Mouse (Mus musculus): ENCODE data around the gene Slc25a21. TPM values are rescaled to one million over a fixed set of nuclear protein-coding genes. Genes with fewer than 3 reads are reported as not detected.

Slc25a21 gene
- total and polyA plus RNA-seq, 2 experiments from 2014 or later: 0.19 to 0.29 TPM

- no peaks in the 10 kb centered on the region for H3K9me3 ChIP-seq (ENCODE audit: low read length)
- TF ChIP-seq CTCF (IDR thresholded peaks at IDR 0.05; ENCODE audit: low read depth): no peak
- ATAC-seq: no peak
These were observed 306.2 kb downstream of the Slc25a21 start for GRCm38 (mm10) chr12:56890891-56891726.

GRCm38 (mm10) chr12:56877796-56878195 lies 319.5 kb downstream of the Slc25a21 start:
- 30% methylated on average over 3 of the region's 3 CpGs for WGBS
- peak; percentile 47; the same call in 1 of the 2 replicates for ATAC-seq
- no peak for TF ChIP-seq CTCF (IDR thresholded peaks at IDR 0.05; ENCODE audit: low read depth)

More at GRCm38 (mm10) chr12:56890891-56891726, 306.2 kb downstream of the Slc25a21 start:
- no peak overlapping the region for H3K27ac ChIP-seq (ENCODE audit: low read depth, low read length)
- no peaks in the 10 kb centered on the region for H3K27me3 ChIP-seq (ENCODE audit: insufficient read depth, low read length)
- WGBS: 77% methylated on average over 6 of the region's 6 CpGs
- no peaks in the 10 kb centered on the region for H3K4me1 ChIP-seq (ENCODE audit: insufficient read depth)
- no peak overlapping the region for H3K9ac ChIP-seq
- no peak overlapping the region for H3K4me3 ChIP-seq (ENCODE audit: low read depth, low read length)
- H3K4me2 ChIP-seq (ENCODE audit: low read depth): no peak overlapping the region
- DNase-seq: no peak
- no peaks in the 10 kb centered on the region for H3K36me3 ChIP-seq (ENCODE audit: insufficient read depth)

GRCm38 (mm10) chr12:56876549-56876948 lies 320.7 kb downstream of the Slc25a21 start:
- H3K4me2 ChIP-seq (ENCODE audit: low read depth): no peak overlapping the region
- no peaks in the 10 kb centered on the region for H3K9me3 ChIP-seq (ENCODE audit: low read length)
- H3K4me3 ChIP-seq (ENCODE audit: low read depth, low read length): no peak overlapping the region

More at GRCm38 (mm10) chr12:56877796-56878195, 319.5 kb downstream of the Slc25a21 start:
- Histone ChIP-seq H3K9ac (no peak overlapping the region), H3K36me3 (ENCODE audit: insufficient read depth) (no peaks in the 10 kb centered on the region), H3K27me3 (ENCODE audit: insufficient read depth, low read length) (no peaks in the 10 kb centered on the region), H3K4me3 (ENCODE audit: low read depth, low read length) (no peak overlapping the region), H3K4me1 (ENCODE audit: insufficient read depth) (no peaks in the 10 kb centered on the region), H3K27ac (ENCODE audit: low read depth, low read length) (no peak overlapping the region), H3K9me3 (ENCODE audit: low read length) (no peaks in the 10 kb centered on the region), H3K4me2 (ENCODE audit: low read depth) (no peak overlapping the region)
- peak; percentile 4 for DNase-seq

GRCm38 (mm10) chr12:56873204-56873603 lies 324.1 kb downstream of the Slc25a21 start:
- H3K27me3 ChIP-seq (ENCODE audit: insufficient read depth, low read length): no peaks in the 10 kb centered on the region

More at GRCm38 (mm10) chr12:56876549-56876948, 320.7 kb downstream of the Slc25a21 start:
- 49% methylated on average over 7 of the region's 7 CpGs for WGBS
- Histone ChIP-seq H3K27me3 (ENCODE audit: insufficient read depth, low read length) (no peaks in the 10 kb centered on the region), H3K36me3 (ENCODE audit: insufficient read depth) (no peaks in the 10 kb centered on the region), H3K27ac (ENCODE audit: low read depth, low read length) (no peak overlapping the region), H3K4me1 (ENCODE audit: insufficient read depth) (no peaks in the 10 kb centered on the region), H3K9ac (no peak overlapping the region)
- ATAC-seq: no peak
- TF ChIP-seq CTCF (IDR thresholded peaks at IDR 0.05; ENCODE audit: low read depth): no peak
- no peak for DNase-seq

DNA sequence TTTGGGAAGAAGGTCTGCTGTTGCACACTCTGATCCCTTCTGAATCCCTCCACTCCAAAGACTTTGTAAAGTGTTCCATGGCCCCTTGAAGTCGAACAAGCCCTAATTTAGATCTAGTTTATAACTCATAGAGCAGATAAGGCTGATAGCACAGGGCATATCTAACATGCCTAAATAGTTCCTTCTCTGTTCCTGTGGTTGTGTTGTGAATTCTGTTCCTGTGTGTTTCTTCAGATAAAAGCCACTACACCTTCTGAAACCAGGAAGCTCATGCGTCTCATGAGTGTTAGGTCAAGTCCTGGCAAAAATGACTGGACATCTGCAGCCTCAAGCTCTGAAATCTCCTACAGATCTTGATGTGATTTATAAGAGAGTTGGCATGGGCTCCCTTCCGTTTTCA lies 326.7 kb downstream of the Slc25a21 start:
- DNase-seq (no peak), ATAC-seq (no peak)
- no peak overlapping the region for H3K4me2 ChIP-seq (ENCODE audit: low read depth)
- H3K27me3 ChIP-seq (ENCODE audit: insufficient read depth, low read length): no peaks in the 10 kb centered on the region
- no peak overlapping the region for H3K27ac ChIP-seq (ENCODE audit: low read depth, low read length)
- 86% methylated on average over 3 of the region's 3 CpGs for whole genome bisulfite sequencing
- H3K36me3 ChIP-seq (ENCODE audit: insufficient read depth): no peaks in the 10 kb centered on the region
- H3K9me3 ChIP-seq (ENCODE audit: low read length): no peaks in the 10 kb centered on the region
- H3K4me1 ChIP-seq (ENCODE audit: insufficient read depth): no peaks in the 10 kb centered on the region
- TF ChIP-seq CTCF (IDR thresholded peaks at IDR 0.05; ENCODE audit: low read depth): no peak
- H3K4me3 ChIP-seq (ENCODE audit: low read depth, low read length): no peak overlapping the region
- H3K9ac ChIP-seq: no peak overlapping the region

More at GRCm38 (mm10) chr12:56873204-56873603, 324.1 kb downstream of the Slc25a21 start:
- no peak for DNase-seq
- H3K27ac ChIP-seq (ENCODE audit: low read depth, low read length): no peak overlapping the region
- no peaks in the 10 kb centered on the region for H3K4me1 ChIP-seq (ENCODE audit: insufficient read depth)
- no peak overlapping the region for H3K4me3 ChIP-seq (ENCODE audit: low read depth, low read length)
- no peak for ATAC-seq
- no peak overlapping the region for H3K9ac ChIP-seq
- H3K9me3 ChIP-seq (ENCODE audit: low read length): no peaks in the 10 kb centered on the region
- no peak overlapping the region for H3K4me2 ChIP-seq (ENCODE audit: low read depth)
- no peak for TF ChIP-seq CTCF (IDR thresholded peaks at IDR 0.05; ENCODE audit: low read depth)
- H3K36me3 ChIP-seq (ENCODE audit: insufficient read depth): no peaks in the 10 kb centered on the region

DNA sequence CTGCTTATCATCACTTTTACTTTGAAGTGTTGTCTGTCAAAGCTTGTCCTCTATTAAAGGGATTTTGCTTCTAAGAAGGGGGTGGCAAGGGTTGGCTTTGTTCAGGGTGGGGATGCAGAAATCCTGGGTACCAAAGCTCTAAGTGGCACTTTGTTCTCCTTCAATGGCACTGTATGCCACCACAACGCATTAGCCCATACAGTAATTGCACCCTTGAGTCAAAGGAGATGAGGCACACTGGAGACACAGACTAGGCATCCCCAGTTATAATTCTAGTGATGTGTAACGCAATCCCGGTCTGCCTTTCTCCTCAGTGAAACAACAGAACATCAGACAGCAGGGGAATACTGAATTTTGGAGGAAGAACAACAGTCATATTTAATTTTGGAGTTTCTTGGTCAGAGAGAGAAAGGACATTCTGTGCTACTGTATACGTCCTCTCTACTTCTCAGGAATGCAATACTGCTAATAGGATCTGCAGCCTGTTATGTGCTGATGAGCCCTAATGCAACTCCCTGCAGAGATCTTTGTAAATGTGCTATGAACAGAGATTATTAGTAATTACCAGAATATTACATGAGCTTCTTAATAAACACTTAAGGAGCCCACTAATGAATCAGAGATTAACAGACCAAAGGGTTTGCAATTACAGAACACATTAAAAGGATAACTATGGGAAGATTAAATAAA lies 333.3 kb downstream of the Slc25a21 start:
- H3K36me3 ChIP-seq (ENCODE audit: insufficient read depth): no peaks in the 10 kb centered on the region
- no peaks in the 10 kb centered on the region for H3K27me3 ChIP-seq (ENCODE audit: insufficient read depth, low read length)
- no peaks in the 10 kb centered on the region for H3K9me3 ChIP-seq (ENCODE audit: low read length)
- no peak overlapping the region for H3K27ac ChIP-seq (ENCODE audit: low read depth, low read length)
- DNase-seq: no peak
- H3K4me3 ChIP-seq (ENCODE audit: low read depth, low read length): no peak overlapping the region
- H3K4me1 ChIP-seq (ENCODE audit: insufficient read depth): no peaks in the 10 kb centered on the region
- ATAC-seq: no peak
- 45% methylated on average over 4 of the region's 4 CpGs for WGBS
- no peak overlapping the region for H3K4me2 ChIP-seq (ENCODE audit: low read depth)
- no peak overlapping the region for H3K9ac ChIP-seq
- no peak for TF ChIP-seq CTCF (IDR thresholded peaks at IDR 0.05; ENCODE audit: low read depth)

DNA sequence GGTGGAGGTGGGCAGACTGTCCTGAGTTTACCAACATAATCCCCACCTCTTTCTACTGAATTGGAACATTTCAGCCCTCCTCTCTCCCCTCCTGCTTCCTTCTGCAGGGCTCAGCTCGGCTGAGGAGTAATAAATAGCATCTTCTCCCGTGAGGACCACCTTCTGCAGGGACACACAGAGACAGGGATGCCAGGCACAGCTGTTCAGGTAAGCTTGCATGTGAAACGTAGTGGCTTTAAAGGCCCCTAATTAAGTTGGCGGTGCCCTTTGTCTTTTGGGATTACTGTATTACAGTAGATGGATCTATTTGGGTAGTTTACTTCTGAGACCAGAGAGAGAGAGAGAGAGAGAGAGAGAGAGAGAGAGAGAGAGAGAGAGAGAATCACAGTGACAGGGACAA lies 344.6 kb downstream of the Slc25a21 start:
- Histone ChIP-seq H3K36me3 (ENCODE audit: insufficient read depth) (no peaks in the 10 kb centered on the region), H3K27me3 (ENCODE audit: insufficient read depth, low read length) (no peaks in the 10 kb centered on the region), H3K9me3 (ENCODE audit: low read length) (no peaks in the 10 kb centered on the region), H3K27ac (ENCODE audit: low read depth, low read length) (no peak overlapping the region), H3K4me2 (ENCODE audit: low read depth) (no peak overlapping the region), H3K4me3 (ENCODE audit: low read depth, low read length) (no peak overlapping the region), H3K4me1 (ENCODE audit: insufficient read depth) (no peaks in the 10 kb centered on the region; the same call in 1 of the 2 replicates), H3K9ac (no peak overlapping the region)
- no peak for TF ChIP-seq CTCF (IDR thresholded peaks at IDR 0.05; ENCODE audit: low read depth)
- ATAC-seq: no peak
- WGBS: 42% methylated on average over 4 of the region's 4 CpGs
- no peak for DNase-seq

Measured in forebrain, postnatal 0 days (tissue).